In the genomic region with DNA sequence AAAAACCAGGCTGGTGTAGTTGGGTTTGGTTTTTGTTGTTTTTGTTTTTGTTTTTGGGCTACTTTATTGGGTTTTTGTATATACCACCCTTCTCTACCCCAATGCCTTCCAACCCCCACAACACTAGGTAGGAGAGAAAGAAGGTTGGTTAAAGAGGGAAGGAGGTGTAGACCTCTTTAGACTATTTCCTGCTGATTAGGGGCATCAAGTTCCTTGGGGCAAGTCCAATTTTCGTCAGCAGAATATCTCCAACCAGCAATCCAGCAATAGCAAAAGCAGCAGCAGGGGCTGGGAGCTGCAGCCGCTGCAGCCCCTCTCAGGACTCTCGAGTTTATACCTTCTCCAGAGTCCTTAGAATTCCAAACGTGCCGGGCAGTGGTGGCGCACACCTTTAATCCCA, we compare ENCODE assay signal across 19 mouse cellular contexts. TPM values are rescaled to one million over a fixed set of nuclear protein-coding genes. Genes with fewer than 3 reads are reported as not detected.
DNase-seq lines count a peak whose midpoint lies in the region; TF ChIP-seq lines count a peak whose summit lies in the region.
"Had no signal": no experiment of that assay in that cellular context is flagged by ENCODE, and none has a peak within 500 bp of the region (broad histone marks: within the 10 kb centered on the region; RNA-seq: fewer than 3 reads in every experiment).

No protein-coding gene starts in this region.

- DNase-seq in MEL (ENCODE audit: low read depth, low spot score) (peak; percentile 54), MEL-GATA-1-ER (ENCODE audit: extremely low read depth, low read depth) (peak; percentile 15), adipocyte (ENCODE audit: low spot score) (no peak)
- no peak for DNase-seq in gastrocnemius, postnatal 4 days (ENCODE audit: low spot score in 2 of 2)
- DNase-seq: adrenal gland, adult 2 months; adrenal gland, adult 8-10 months; adrenal gland, postnatal 10 days; adrenal gland, postnatal 14 days; adrenal gland, postnatal 25 days; adrenal gland, postnatal 36 days; B cell, adult 2 months; cerebellum, adult 11 months; cerebellum, adult 11-12 months; cerebellum, adult 18-20 months; cerebellum, adult 2 months; cerebellum, adult 8-10 months; cerebellum, adult 9-10 months had no signal

- peaks cover 9 to 28% of the 10 kb centered on the region in 2 experiments for H3K4me1 ChIP-seq in MEL (ENCODE audit: control insufficient read depth in 1 of 2, insufficient read depth in 2 of 2, low read length in 2 of 2)

- no peak overlapping the region for H3K9ac ChIP-seq in MEL (ENCODE audit: control insufficient read depth, low read depth, low read length, poor library complexity, severe bottlenecking)

- H3K27me3 ChIP-seq in MEL (ENCODE audit: control insufficient read depth in 1 of 2, insufficient read depth in 2 of 2, low read length in 2 of 2) = no peaks in the 10 kb centered on the region
- H3K27me3 ChIP-seq: CH12.LX had no signal

- 0 out of 2 replicates have a peak overlapping the region, but pooled peaks have one; percentile 3 for H3K27ac ChIP-seq in MEL (ENCODE audit: control insufficient read depth, low read depth, low read length)

- H3K36me3 ChIP-seq in MEL (ENCODE audit: control insufficient read depth in 1 of 2, insufficient read depth in 2 of 2, low read length in 2 of 2) = peaks cover 0 to 15% of the 10 kb centered on the region in 2 experiments; a peak in 2 of 4 replicates
- H3K36me3 ChIP-seq: G1E had no signal

- H3K9me3 ChIP-seq in MEL (replicated peaks; ENCODE audit: insufficient read depth, low read length) = no peaks in the 10 kb centered on the region

- no peaks in the 10 kb centered on the region for H3K79me2 ChIP-seq in MEL (ENCODE audit: control insufficient read depth, insufficient read depth, low read length, poor library complexity)

- no peak for TF ChIP-seq POLR2A in MEL (IDR thresholded peaks at IDR 0.05; ENCODE audit: control insufficient read depth in 1 of 2, insufficient read depth in 1 of 2, low read depth in 1 of 2, low read length in 2 of 2, poor library complexity in 1 of 2)

- no peak overlapping the region for H3K4me3 ChIP-seq in MEL (ENCODE audit: control insufficient read depth in 1 of 2, insufficient read depth in 1 of 2, low read depth in 2 of 2, low read length in 2 of 2)

- TF ChIP-seq CTCF in MEL (IDR thresholded peaks at IDR 0.05 in 2 of 3, conservative IDR thresholded peaks at IDR 0.05 in 1 of 3; ENCODE audit: control insufficient read depth in 1 of 3, insufficient read depth in 1 of 3, low read depth in 2 of 3, low read length in 3 of 3, poor library complexity in 1 of 3, severe bottlenecking in 1 of 3) = no peak

- no peak for TF ChIP-seq RAD21 in MEL (IDR thresholded peaks at IDR 0.05; ENCODE audit: low read depth, low read length)

- peak in 1 of 2 experiments; percentile 60; a peak in 2 of 4 replicates for TF ChIP-seq EP300 in MEL (IDR thresholded peaks at IDR 0.05; ENCODE audit: low read depth in 1 of 2, low read length in 2 of 2)

TF ChIP-seq in MEL, 35 proteins besides CTCF, POLR2A, EP300 and RAD21:
- TF ChIP-seq TAL1 (IDR thresholded peaks at IDR 0.05; ENCODE audit: low read length) (no peak), ELF1 (IDR thresholded peaks at IDR 0.05; ENCODE audit: low read depth, low read length) (no peak), MAZ (IDR thresholded peaks at IDR 0.05; ENCODE audit: low read depth, low read length) (no peak), E2F4 (IDR thresholded peaks at IDR 0.05; ENCODE audit: borderline replicate concordance, low read depth, low read length) (no peak)

RNA-seq across cellular contexts. Expression of a gene that starts 14.4 kb away (rescaled TPM):
- 6.6 and 7.1 TPM in 2 replicates for total RNA-seq in MEL (2012; rRNA removed)
- 10 to 100 TPM in 1 of 2 experiments, not detected in 1; 50.5 TPM for polyA plus RNA-seq in MEL (2012; ENCODE audit: insufficient read depth in 1 of 2, insufficient read length in 2 of 2, low read depth in 1 of 2, low replicate concordance in 2 of 2, missing spikeins in 1 of 2)
- total RNA-seq in gastrocnemius, postnatal 4 days (2021) = 10 to 100 TPM; 18.9 to 22.3 TPM

Comparison
In these comparisons a context has a peak if more than half of its experiments do, and no peak if none do; other contexts are left out.
1. DNase-seq: peak in MEL (single experiment) and MEL-GATA-1-ER (single experiment); none in gastrocnemius, postnatal 4 days (0 of 2) and adipocyte (single experiment).